Mouse (Mus musculus) testis, adult 2 months (tissue): ENCODE results near the gene Cdk7.
"Not testable (repeated sequence)": the region's sequence is repeated elsewhere in the genome, so short reads cannot be mapped to it uniquely, and the experiment has no call there.

Experiments
- CTCF ChIP-seq: fragments of 200-500 bp; IDR thresholded peaks from 2 replicates; pipeline ENCODE4 v1.5.1; 2012; ENCODE audit warnings: low read depth, mild to moderate bottlenecking, inconsistent platforms, low read length, moderate library complexity; ENCODE audit not compliant: control insufficient read depth, insufficient read depth, insufficient replicate concordance
- POLR2A ChIP-seq: fragments of 200-500 bp; IDR thresholded peaks from 2 replicates; pipeline ENCODE4 v1.6.1; 2012; ENCODE audit warnings: low read depth, mild to moderate bottlenecking, inconsistent platforms, low read length, moderate library complexity; ENCODE audit not compliant: control insufficient read depth

GRCm38 (mm10) chr13:100731462-100732046, 815 bp upstream of the Cdk7 start:
- not testable (repeated sequence) for TF ChIP-seq CTCF, POLR2A
